Mouse (Mus musculus) hindbrain, embryonic 11.5 days (tissue): ENCODE measurements around the gene Arid1b. TPM values are rescaled to one million over a fixed set of nuclear protein-coding genes. Genes with fewer than 3 reads are reported as not detected.
A peak's percentile ranks its signal among the peaks of the same experiment; 100 is the strongest.

Experiments used
- ATAC-seq: fragments of 200-750 bp; cut with Nextera tagmentation; 2 replicates; pipeline ENCODE4 v1.8.0; 2017; ENCODE audit warnings: mild to moderate bottlenecking, moderate TSS enrichment, moderate library complexity; ENCODE audit not compliant: low FRiP score
- DNase-seq: peaks from one replicate; pipeline ENCODE4 v3.0.0-alpha.2; 2015; ENCODE audit warnings: low spot score
- H3K27ac ChIP-seq: fragments of 300-500 bp; sonication (generic); 2 replicates; pipeline ENCODE4 v1.5.1; 2014; ENCODE audit warnings: mild to moderate bottlenecking, low read depth, low read length
- H3K27me3 ChIP-seq: fragments of 300-500 bp; sonication (generic); 2 replicates; pipeline ENCODE4 v1.6.1; 2014; ENCODE audit warnings: mild to moderate bottlenecking, low read length, moderate library complexity, mixed read lengths; ENCODE audit not compliant: control insufficient read depth, insufficient read depth
- H3K36me3 ChIP-seq: fragments of 300-500 bp; sonication (generic); 2 replicates; pipeline ENCODE4 v1.6.1; 2014; ENCODE audit warnings: mild to moderate bottlenecking, low read length, moderate library complexity, mixed read lengths; ENCODE audit not compliant: control insufficient read depth, insufficient read depth
- H3K4me1 ChIP-seq: fragments of 300-500 bp; sonication (generic); replicated peaks from 2 replicates; pipeline ENCODE4 v1.6.1; 2014; ENCODE audit warnings: low read length, mixed read lengths; ENCODE audit not compliant: control insufficient read depth, insufficient read depth
- H3K4me2 ChIP-seq: fragments of 300-500 bp; sonication (generic); replicated peaks from 2 replicates; pipeline ENCODE4 v1.6.1; 2014; ENCODE audit warnings: mild to moderate bottlenecking, low read depth, low read length
- H3K4me3 ChIP-seq: fragments of 300-500 bp; sonication (generic); 2 replicates; pipeline ENCODE4 v1.5.1; 2014; ENCODE audit warnings: low read depth, low read length
- H3K9ac ChIP-seq: fragments of 300-500 bp; sonication (generic); 2 replicates; pipeline ENCODE4 v1.6.1; 2014; ENCODE audit warnings: low read depth, low read length
- H3K9me3 ChIP-seq: fragments of 300-500 bp; sonication (generic); 2 replicates; pipeline ENCODE4 v1.6.1; 2016; ENCODE audit warnings: low read length; ENCODE audit not compliant: control insufficient read depth
- WGBS: fragments of 180-500 bp; shearing (Covaris S2); extraction: QIAGEN DNeasy Blood & Tissue Kit; methylation state at CpG from one replicate; pipeline ENCODE4 v1.1.7; 2014; 5-methylcytosine and 5-hydroxymethylcytosine counted together
- polyA plus RNA-seq: library from polyadenylated mRNA; unstranded; fragments of >200 nt; fragmentation: Nextera tagmentation; extraction: Ambion mirVana; gene quantifications from 2 replicates; pipeline ENCODE4 v1.2.1, GENCODE M21; 2014

Gene Arid1b
- polyA plus RNA-seq, 1 experiment from 2014 or later, result 18.6 TPM

DNA sequence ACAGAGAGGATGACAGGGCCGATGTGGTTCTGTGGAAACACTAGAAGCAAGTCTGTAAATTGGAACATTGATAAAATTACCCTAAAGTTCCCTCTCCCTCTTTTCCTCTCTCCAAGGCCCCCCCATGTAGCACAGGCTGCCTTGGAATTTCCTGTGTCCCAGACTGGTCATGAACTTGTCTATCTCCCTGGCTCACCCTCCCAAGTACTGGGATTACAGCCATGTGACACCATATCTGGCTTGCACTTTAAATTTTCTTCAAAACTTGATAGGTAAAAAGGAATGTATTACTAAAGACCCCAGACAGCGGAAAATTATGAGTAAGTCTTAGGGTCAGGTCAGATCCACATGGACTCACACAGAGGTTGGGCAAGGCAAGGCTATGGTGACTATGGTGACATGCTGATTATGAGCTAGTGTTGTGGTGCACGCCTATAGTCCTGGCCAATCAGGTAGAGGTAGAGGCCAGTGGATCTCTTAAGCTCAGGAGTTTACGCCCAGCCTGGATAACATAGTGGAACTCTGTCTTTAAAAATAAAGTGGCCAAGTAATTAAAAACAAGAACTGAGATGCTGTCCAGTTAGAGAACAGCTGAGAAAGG is 185.9 kb downstream of the Arid1b start:
- Histone ChIP-seq H3K4me3 (no peak overlapping the region), H3K27me3 (no peaks in the 10 kb centered on the region), H3K36me3 (no peaks in the 10 kb centered on the region), H3K9ac (no peak overlapping the region), H3K4me1 (0 out of 2 replicates have a peak, but pooled peaks cover 2% of the 10 kb centered on the region), H3K27ac (no peak overlapping the region), H3K9me3 (no peaks in the 10 kb centered on the region), H3K4me2 (no peak overlapping the region)
- DNase-seq, result no peak
- 91% methylated on average over 4 of the region's 4 CpGs for WGBS
- no peak for ATAC-seq

DNA sequence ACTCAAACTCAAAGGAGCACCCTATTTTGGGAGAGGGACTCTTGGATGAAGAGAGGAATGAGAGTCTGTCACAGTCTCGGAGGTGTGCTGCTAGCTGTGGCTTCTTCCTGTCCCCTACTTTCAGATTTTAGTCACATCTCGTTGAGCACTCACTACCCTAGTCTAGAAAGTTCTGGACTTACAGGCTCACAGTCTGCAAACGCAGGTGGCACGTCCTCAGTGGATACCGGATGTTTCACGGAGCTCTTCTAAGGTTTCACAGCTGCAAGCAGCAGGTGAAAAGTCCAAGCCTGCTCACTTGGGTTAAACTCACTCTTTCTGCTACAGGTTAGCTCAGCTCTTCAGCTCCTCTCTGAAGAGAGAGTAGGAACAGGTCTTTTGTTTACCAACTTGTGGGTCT is 186.8 kb downstream of the Arid1b start:
- no peak overlapping the region for H3K9ac ChIP-seq
- ATAC-seq (no peak), DNase-seq (no peak)
- 90% methylated on average over 6 of the region's 6 CpGs for WGBS
- no peak overlapping the region for H3K27ac ChIP-seq
- no peak overlapping the region for H3K4me3 ChIP-seq
- no peaks in the 10 kb centered on the region for H3K27me3 ChIP-seq
- H3K9me3 ChIP-seq, result no peaks in the 10 kb centered on the region
- H3K4me1 ChIP-seq, result 0 out of 2 replicates have a peak, but pooled peaks cover 2% of the 10 kb centered on the region
- H3K36me3 ChIP-seq, result no peaks in the 10 kb centered on the region
- H3K4me2 ChIP-seq, result no peak overlapping the region

DNA sequence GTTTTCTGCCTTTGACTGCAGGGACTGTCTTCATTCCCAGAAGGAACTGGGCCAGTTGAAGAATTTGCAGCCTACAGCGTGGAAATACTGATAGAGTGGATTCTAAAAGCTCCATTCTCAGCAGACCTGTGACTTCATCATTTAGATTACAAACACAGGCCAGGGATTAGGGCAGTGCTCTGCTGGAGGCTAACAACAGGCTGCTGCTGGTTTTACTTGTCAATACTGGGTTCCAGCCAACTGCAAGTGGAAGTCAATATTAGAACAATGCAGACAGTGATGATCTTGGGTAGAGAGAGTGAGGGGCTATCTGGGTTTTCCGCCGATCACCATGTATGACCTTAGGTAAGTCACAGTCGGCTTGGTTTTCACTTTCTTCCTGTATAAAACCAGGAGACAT is 188.4 kb downstream of the Arid1b start:
- Histone ChIP-seq H3K27ac (no peak overlapping the region), H3K9me3 (no peaks in the 10 kb centered on the region), H3K4me3 (no peak overlapping the region), H3K27me3 (no peaks in the 10 kb centered on the region), H3K4me2 (no peak overlapping the region), H3K4me1 (0 out of 2 replicates have a peak, but pooled peaks cover 2% of the 10 kb centered on the region), H3K36me3 (no peaks in the 10 kb centered on the region), H3K9ac (no peak overlapping the region)
- DNase-seq (no peak), ATAC-seq (no peak)
- WGBS, result 87% methylated on average over 4 of the region's 4 CpGs

DNA sequence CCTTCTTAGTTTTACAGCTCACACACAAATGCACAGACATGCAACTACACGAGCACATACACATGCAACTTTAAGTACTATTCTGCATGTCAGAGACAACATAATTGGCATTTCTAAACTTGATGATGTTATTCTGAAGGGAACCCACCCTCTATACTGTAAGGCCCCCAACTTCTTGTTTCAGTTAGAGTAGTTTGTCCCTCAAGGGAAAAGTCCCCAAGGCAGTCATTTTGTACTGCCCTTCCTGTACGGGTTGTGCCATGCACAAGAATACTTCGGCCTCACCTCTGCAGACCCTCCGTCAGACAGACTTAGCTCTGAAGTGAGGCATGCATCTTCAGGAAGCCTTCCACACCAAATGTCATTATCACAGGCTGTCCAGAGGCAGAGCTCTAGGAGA is 191.4 kb downstream of the Arid1b start:
- Histone ChIP-seq H3K27ac (no peak overlapping the region), H3K4me3 (no peak overlapping the region), H3K4me1 (0 out of 2 replicates have a peak, but pooled peaks cover 2% of the 10 kb centered on the region), H3K27me3 (no peaks in the 10 kb centered on the region), H3K9me3 (no peaks in the 10 kb centered on the region), H3K9ac (no peak overlapping the region), H3K36me3 (no peaks in the 10 kb centered on the region), H3K4me2 (no peak overlapping the region)
- DNase-seq (no peak), ATAC-seq (no peak)
- 84% methylated on average over 4 of the region's 4 CpGs for WGBS

DNA sequence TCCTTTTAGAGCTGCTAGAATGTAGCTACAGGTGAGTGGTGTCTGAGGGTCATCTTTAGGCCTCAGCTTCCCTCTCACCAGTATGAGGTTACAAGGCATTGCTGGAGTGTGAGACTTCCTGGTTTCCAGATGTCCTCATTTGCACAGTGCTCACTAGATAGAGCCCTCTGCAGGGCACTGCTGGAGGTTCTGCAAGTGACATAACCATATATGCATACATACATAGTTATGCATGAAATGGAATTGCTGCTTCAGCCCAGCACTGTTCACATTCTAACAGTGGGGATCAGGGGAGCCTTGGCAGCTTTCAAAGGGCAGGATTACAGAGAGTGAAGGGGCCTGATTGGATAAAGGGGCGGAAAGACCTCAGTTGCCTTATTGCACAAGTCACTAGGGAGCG is 193.4 kb downstream of the Arid1b start:
- Histone ChIP-seq H3K36me3 (no peaks in the 10 kb centered on the region), H3K27me3 (no peaks in the 10 kb centered on the region), H3K4me1 (0 out of 2 replicates have a peak, but pooled peaks cover 2% of the 10 kb centered on the region), H3K4me2 (no peak overlapping the region), H3K9me3 (no peaks in the 10 kb centered on the region), H3K4me3 (no peak overlapping the region), H3K27ac (no peak overlapping the region), H3K9ac (no peak overlapping the region)
- WGBS, result 78% methylated on average over 2 of the region's 2 CpGs
- ATAC-seq (no peak), DNase-seq (no peak)

DNA sequence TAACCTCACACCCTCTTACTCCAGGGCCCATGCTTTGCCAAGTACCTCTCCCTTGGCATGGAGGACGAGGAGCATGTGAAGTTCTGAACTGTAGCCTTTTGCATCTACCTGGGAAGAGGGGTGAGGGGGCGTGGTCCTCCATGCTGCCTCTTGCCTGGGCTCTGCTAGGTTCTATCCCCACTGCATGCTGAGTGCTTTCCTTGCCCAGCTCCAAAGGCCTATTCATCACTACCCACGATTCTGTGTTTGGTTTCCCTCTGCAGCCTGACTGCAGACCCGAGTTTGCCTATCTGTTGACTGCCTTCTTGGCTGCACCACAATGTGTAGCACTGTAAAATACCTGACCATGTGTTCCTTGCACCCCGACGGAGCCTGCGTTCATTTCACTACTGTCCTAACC is 194.3 kb downstream of the Arid1b start:
- Histone ChIP-seq H3K36me3 (no peaks in the 10 kb centered on the region), H3K9me3 (no peaks in the 10 kb centered on the region), H3K4me1 (0 out of 2 replicates have a peak, but pooled peaks cover 2% of the 10 kb centered on the region), H3K4me2 (no peak overlapping the region), H3K4me3 (no peak overlapping the region), H3K27me3 (no peaks in the 10 kb centered on the region), H3K9ac (no peak overlapping the region), H3K27ac (no peak overlapping the region)
- 82% methylated on average over 7 of the region's 7 CpGs for WGBS
- DNase-seq, result no peak
- ATAC-seq, result no peak

DNA sequence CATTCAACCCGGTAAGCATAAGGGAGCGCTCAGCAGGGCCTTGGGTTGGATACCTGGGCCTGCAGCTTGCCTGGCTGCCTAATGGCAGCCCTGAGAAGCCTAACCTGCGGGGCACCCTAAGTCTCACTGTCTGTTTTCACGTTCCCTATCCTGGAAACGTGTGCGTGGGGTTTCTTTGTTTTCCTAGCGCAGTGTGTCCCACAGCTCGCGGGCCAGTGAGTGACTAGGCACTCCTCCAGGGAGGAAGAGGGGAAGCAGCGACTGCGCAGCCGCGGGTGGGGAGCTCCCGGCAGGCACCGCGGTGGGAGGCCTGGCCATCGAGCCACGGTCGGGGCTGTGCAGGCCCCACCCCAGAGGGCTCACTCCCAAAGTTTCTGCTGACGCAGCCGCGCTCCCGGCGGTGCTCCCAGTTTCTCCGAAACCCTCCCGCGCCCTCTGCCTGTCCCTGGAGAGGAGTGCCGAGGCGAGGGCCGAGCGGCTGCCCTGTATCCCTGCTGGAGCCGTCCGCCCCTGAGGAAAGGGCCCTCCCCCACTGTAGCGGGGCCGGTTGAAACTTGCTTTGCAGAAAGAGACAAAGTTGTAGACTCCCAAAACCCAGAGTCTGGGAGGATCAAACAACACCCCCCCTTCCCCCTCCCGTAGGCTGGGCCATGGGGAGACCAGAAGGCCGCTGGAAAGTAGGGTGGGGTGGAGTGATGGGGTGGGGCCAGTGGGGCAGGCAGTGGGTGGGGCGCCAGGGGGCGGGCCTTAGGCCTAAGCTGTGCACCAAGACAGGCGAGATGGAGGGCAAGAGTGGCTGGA is 195.6 kb downstream of the Arid1b start:
- ATAC-seq, result peak; percentile 96
- peak; percentile 88 for DNase-seq
- Histone ChIP-seq H3K9ac (peak overlapping the region; percentile 70), H3K27me3 (no peaks in the 10 kb centered on the region), H3K27ac (peak overlapping the region; percentile 91), H3K9me3 (no peaks in the 10 kb centered on the region), H3K36me3 (no peaks in the 10 kb centered on the region), H3K4me2 (peak overlapping the region; percentile 59), H3K4me3 (peak overlapping the region; percentile 46), H3K4me1 (no peaks in the 10 kb centered on the region)
- WGBS, result 1% methylated on average over 40 of the region's 40 CpGs

DNA sequence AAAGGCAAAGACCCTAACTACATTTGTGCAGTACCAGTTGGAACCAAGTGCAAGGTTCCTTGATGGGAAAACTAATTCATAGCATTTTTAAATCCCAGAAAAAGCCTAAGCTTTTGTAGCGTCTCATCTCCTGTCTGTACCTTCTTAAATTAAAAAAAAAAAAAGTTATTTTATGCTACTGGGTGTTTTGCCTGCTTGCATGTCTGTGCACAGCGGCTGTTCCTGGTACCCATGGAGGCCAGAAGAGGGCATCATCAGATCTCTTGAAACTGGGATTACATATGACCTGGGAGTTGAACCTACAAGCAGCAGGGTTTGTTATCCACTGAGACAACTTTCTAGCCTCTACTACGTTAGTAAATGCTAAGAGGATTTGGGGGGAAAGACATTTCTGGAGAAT is 196.2 kb downstream of the Arid1b start:
- H3K4me2 ChIP-seq, result peak overlapping the region; percentile 59
- DNase-seq (peak; percentile 21), ATAC-seq (no peak)
- H3K27ac ChIP-seq, result peak overlapping the region; percentile 91; the same call in 1 of the 2 replicates
- H3K4me3 ChIP-seq, result peak overlapping the region; percentile 46
- no peak overlapping the region for H3K9ac ChIP-seq
- WGBS, result 26% methylated on average over 3 of the region's 3 CpGs
- no peaks in the 10 kb centered on the region for H3K4me1 ChIP-seq
- H3K27me3 ChIP-seq, result no peaks in the 10 kb centered on the region
- H3K9me3 ChIP-seq, result no peaks in the 10 kb centered on the region
- no peaks in the 10 kb centered on the region for H3K36me3 ChIP-seq
